Mouse (Mus musculus) Patski (cell line): ENCODE results near the gene St7. TPM values are rescaled to one million over a fixed set of nuclear protein-coding genes. Genes with fewer than 3 reads are reported as not detected.
"Not testable (repeated sequence)": the region's sequence is repeated elsewhere in the genome, so short reads cannot be mapped to it uniquely, and the experiment has no call there.

Experiments used
- ATAC-seq: fragments of 100-300 bp; one replicate; pipeline ENCODE4 v1.8.0; 2021
- CTCF ChIA-PET: fragments of 350-600 bp; sonication (Branson Sonifier 250); formaldehyde crosslinking; loops from one replicate; lab custom pipeline; 2022; ENCODE audit warnings: inconsistent platforms; lab: Charles Lee
- POLR2A ChIA-PET: fragments of 350-600 bp; sonication (Branson Sonifier 250); formaldehyde crosslinking; loops from one replicate; lab custom pipeline; 2022; ENCODE audit warnings: antibody characterized with exemption, inconsistent platforms; lab: Charles Lee
- DNase-seq: peaks from one replicate; pipeline ENCODE4 v3.0.0-alpha.2; 2011; ENCODE audit warnings: low read depth, low spot score
- H3K27me3 ChIP-seq: fragments of 371-371 bp; one replicate; pipeline ENCODE4 v1.5.1; 2021
- CTCF ChIP-seq: fragments of 100-300 bp; IDR thresholded peaks from one replicate; pipeline ENCODE4 v1.5.1; 2021
- in situ Hi-C: fragments of 300-500 bp; cut with MboI; formaldehyde crosslinking; loops from 3 replicates; pipeline ENCODE4 v1.11.1; 2018; ENCODE audit warnings: low pct_unique_long_range_greater_than_20kb, mixed read lengths
- polyA plus RNA-seq: library from polyadenylated mRNA; unstranded; gene quantifications from one replicate; pipeline ENCODE4 v1.2.3, GENCODE M21; 2021

Gene St7
- polyA plus RNA-seq, 1 experiment from 2014 or later: 23.1 TPM

DNA sequence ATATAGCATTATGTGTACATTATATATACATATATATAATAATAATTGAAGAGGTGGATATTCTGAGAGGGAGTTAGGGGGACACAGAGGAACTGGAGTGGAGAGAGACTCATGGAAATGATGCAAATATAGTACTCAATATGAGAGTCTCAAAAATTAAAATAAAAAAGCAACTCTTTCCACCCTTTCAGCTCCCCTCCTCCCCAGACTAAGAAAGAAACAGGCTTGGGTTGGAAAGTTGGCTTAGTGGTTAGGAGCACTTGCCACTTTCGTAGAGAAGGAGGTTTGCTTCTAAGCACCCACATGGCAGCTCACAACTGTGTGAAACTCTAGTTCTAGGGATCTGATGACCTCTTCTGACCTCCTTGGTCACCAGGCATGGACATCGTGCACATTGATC, 15.7 kb upstream of the St7 start:
- no peaks in the 10 kb centered on the region for H3K27me3 ChIP-seq
- in situ Hi-C loops: loop anchor here (5.0 to 25.0 kb wide), 4 partner anchors 160 to 1135 kb away; no protein-coding TSS in a partner anchor
- no peak for ATAC-seq
- POLR2A ChIA-PET: no interaction called here
- no peak for TF ChIP-seq CTCF
- DNase-seq: no peak
- CTCF ChIA-PET: interaction anchor here (1.2 to 2.2 kb wide), 2 partner anchors 17 to 166 kb away, joined by 3 to 10 read pairs; partner anchors contain the start of gene St7

DNA sequence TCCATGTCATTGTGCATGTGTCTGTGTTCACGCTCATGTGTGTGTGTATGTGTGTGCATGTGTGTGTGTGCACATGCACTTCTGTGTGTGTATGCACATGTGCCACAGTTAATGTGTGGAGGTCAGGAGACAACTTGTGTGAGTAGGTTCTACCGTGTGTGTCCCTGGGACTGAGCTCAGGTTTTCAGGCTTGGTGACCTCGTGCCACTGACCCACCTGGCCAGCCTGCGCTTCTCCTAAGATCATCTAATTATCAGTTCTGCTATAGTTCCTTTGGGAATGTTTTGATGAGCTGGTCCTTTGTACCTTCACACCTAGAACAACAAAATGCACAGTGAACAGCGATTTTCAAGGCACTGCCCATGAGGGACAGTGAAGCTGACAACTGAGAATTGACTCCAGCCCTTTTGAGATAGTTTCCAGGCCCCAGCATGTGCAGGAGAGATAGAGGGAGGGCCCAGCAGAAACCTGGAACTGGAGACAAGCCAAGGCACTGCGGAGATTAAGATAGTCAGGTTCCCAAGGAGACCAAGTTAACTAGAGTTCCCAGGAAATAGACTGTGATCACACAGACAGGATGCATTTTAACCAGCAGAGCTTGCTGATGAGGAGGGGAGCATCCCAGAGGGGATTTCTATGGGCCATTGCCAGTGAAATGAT, 12.3 kb upstream of the St7 start:
- no peak for DNase-seq
- in situ Hi-C loops: loop anchor here (25.0 kb wide), 2 partner anchors 682 to 1132 kb away; no protein-coding TSS in a partner anchor
- POLR2A ChIA-PET: no interaction called here
- H3K27me3 ChIP-seq: no peaks in the 10 kb centered on the region
- CTCF ChIA-PET: interaction anchor here (0.7 to 2.0 kb wide), 3 partner anchors 13 to 262 kb away, joined by 3 to 7 read pairs (median 3); partner anchors contain the start of gene St7
- no peak for ATAC-seq
- no peak for TF ChIP-seq CTCF

GRCm38 (mm10) chr6:17681810-17682209, 10.9 kb upstream of the St7 start:
- CTCF ChIA-PET: no interaction called here
- no peak for TF ChIP-seq CTCF
- DNase-seq (no peak), ATAC-seq (no peak)
- POLR2A ChIA-PET: no interaction called here
- in situ Hi-C loops: loop anchor here (25.0 kb wide), 2 partner anchors 680 to 1130 kb away; no protein-coding TSS in a partner anchor
- no peaks in the 10 kb centered on the region for H3K27me3 ChIP-seq

DNA sequence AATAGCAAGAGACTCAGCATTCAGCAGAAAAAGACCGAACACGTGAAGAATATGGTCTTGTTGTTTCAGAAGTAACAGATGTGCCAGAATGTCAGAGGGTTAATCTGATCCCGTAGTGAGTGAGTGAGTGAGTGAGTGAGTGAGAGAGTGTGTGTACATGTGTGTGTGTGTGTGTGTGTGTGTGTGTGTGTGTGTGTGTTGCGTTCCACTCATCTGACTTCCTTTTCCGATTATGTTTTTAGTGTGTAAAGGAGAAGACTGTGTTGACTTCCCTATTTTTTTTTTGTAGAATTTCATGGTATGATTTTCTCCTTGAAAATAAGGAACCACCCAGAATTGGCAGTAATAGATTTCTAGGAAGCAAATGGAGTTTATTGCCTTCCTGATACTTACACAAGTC, 4.1 kb upstream of the St7 start:
- ChIA-PET POLR2A (no interaction called here), CTCF (interaction anchor here (0.7 kb wide), 1 partner anchor 13 kb away, joined by 3 read pairs; no protein-coding TSS in a partner anchor)
- in situ Hi-C loops: loop anchor here (25.0 kb wide), 2 partner anchors 674 to 1124 kb away; no protein-coding TSS in a partner anchor
- DNase-seq: no peak
- no peaks in the 10 kb centered on the region for H3K27me3 ChIP-seq
- TF ChIP-seq CTCF: no peak
- ATAC-seq: no peak

GRCm38 (mm10) chr6:17693726-17694549, 1.2 kb downstream of the St7 start:
- DNase-seq (no peak), ATAC-seq (peak; percentile 80)
- ChIA-PET CTCF (interaction anchor here (0.7 to 3.2 kb wide), 5 partner anchors 10 to 151 kb away, joined by 3 to 10 read pairs (median 3); no protein-coding TSS in a partner anchor), POLR2A (interaction anchor here (0.8 to 1.4 kb wide), 2 partner anchors 10 to 18 kb away, joined by 3 to 5 read pairs; no protein-coding TSS in a partner anchor)
- no peaks in the 10 kb centered on the region for H3K27me3 ChIP-seq
- no peak for TF ChIP-seq CTCF
- in situ Hi-C loops: loop anchor here (25.0 kb wide), 2 partner anchors 668 to 1118 kb away; no protein-coding TSS in a partner anchor

- POLR2A ChIA-PET: interaction anchor here (0.6 to 1.4 kb wide), 2 partner anchors 11 to 369 kb away, joined by 3 to 5 read pairs; no protein-coding TSS in a partner anchor
- TF ChIP-seq CTCF: peak; percentile 76
- in situ Hi-C loops: loop anchor here (25.0 kb wide), 2 partner anchors 668 to 1118 kb away; no protein-coding TSS in a partner anchor
- no peaks in the 10 kb centered on the region for H3K27me3 ChIP-seq
- CTCF ChIA-PET: interaction anchor here (0.9 to 3.2 kb wide), 3 partner anchors 11 to 150 kb away, joined by 3 to 10 read pairs (median 3); no protein-coding TSS in a partner anchor
- DNase-seq (no peak), ATAC-seq (peak; percentile 80)
These were observed 1.8 kb downstream of the St7 start for GRCm38 (mm10) chr6:17694550-17694951.

DNA sequence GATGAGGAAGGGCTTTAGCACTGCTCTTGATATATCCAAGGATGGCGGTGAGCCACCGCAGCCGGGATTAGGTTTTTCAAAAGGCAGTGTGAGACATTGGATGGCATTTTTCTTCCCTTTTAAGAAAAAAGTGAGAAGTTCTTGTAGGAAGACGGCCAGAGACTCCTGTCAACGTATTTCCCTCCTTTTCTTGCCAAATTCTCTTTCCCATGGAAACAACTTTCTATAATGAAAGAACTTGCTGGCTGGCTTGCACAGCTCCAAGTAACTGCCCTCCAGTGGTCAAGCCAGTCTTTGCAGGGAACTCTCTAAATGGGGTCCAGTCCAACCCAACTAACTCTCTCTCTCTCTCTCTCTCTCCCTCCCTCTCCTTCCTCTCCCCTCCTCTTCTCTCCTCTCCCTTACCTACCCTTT, 3.6 kb downstream of the St7 start:
- TF ChIP-seq CTCF: peak; percentile 80
- in situ Hi-C loops: loop anchor here (25.0 kb wide), 2 partner anchors 666 to 1116 kb away; no protein-coding TSS in a partner anchor
- DNase-seq (no peak), ATAC-seq (no peak)
- ChIA-PET CTCF (interaction anchor here (0.8 to 1.0 kb wide), 3 partner anchors 13 to 207 kb away, joined by 3 read pairs; no protein-coding TSS in a partner anchor), POLR2A (no interaction called here)
- H3K27me3 ChIP-seq: no peaks in the 10 kb centered on the region

DNA sequence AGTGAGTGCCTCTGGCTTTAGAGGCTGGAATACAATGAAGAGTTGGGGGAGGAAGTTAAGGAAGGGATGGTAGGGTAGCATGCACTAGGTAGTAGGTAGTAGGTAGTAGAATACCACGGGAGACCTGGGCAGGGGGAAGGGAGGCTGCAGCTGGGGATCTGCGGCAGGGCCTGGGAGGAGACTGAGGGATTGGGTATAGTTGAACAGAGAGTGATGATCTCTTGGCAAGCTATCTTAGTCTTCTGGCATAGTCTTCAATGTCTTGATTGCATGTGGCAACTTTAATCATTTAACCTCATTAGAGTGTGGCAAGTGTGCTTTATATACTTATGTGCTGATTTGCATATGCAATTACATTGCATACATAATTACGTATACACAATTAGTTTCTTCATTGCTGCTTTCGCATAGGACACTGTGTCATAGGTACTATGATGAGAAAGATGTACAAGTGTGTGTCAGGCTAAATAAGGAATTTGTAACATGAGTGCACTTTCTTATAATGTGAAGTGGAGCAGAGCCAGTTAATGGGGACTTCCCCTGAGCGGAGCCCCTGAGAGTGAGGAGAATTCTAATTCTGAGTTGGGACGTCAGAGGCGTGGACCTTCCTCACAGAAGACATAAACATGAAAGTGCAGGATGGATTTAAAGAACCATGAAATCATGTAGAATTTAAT, 8.3 kb downstream of the St7 start:
- DNase-seq: no peak
- no peaks in the 10 kb centered on the region for H3K27me3 ChIP-seq
- ChIA-PET CTCF (interaction anchor here (1.5 kb wide), 1 partner anchor 22 kb away, joined by 3 read pairs; no protein-coding TSS in a partner anchor), POLR2A (no interaction called here)
- in situ Hi-C loops: no loop called here
- ATAC-seq: no peak
- TF ChIP-seq CTCF: no peak

- CTCF ChIA-PET, in situ Hi-C loops, POLR2A ChIA-PET, H3K27me3 ChIP-seq, ATAC-seq, DNase-seq: not testable (repeated sequence)
These were observed 11.3 kb downstream of the St7 start for GRCm38 (mm10) chr6:17704038-17704437.
